Mouse (Mus musculus) CH12.LX (cell line): Measurements from ENCODE around the gene Ccpg1. TPM values are rescaled to one million over a fixed set of nuclear protein-coding genes. Genes with fewer than 3 reads are reported as not detected.

Experiments used
- DNase-seq: peaks from one replicate; pipeline ENCODE4 v3.0.0-alpha.2; 2013; ENCODE audit errors: extremely low read depth
- H3K27ac ChIP-seq: 2 replicates; pipeline ENCODE4 v1.5.1; 2012; ENCODE audit warnings: low read depth, mild to moderate bottlenecking, control low read depth, moderate library complexity; ENCODE audit not compliant: insufficient read depth
- H3K27me3 ChIP-seq: replicated peaks from 2 replicates; pipeline ENCODE3; 2012; ENCODE audit warnings: inconsistent platforms
- H3K36me3 ChIP-seq, 2 experiments: replicated peaks in 1 of 2; 2 replicates each; pipeline versions ENCODE3 to v1.6.1; 2012; ENCODE audit warnings: inconsistent platforms in 1 of 2, low read length in 1 of 2, mild to moderate bottlenecking in 1 of 2, mixed read lengths in 1 of 2, moderate library complexity in 1 of 2; ENCODE audit not compliant: control insufficient read depth in 1 of 2, insufficient read depth in 1 of 2
- H3K4me1 ChIP-seq, 2 experiments: 2 replicates each; pipeline ENCODE4 v1.6.1; 2012; ENCODE audit warnings: inconsistent platforms in 1 of 2, moderate library complexity in 1 of 2; ENCODE audit not compliant: insufficient read depth in 2 of 2, control insufficient read depth in 1 of 2
- H3K4me2 ChIP-seq: 2 replicates; pipeline ENCODE4 v1.6.1; 2012; ENCODE audit warnings: low read depth, mild to moderate bottlenecking, control low read depth; ENCODE audit not compliant: poor library complexity, insufficient read depth, severe bottlenecking
- H3K4me3 ChIP-seq, 3 experiments: fragments of 150-350 bp in 1 of 3; sonication (generic) in 1 of 3; replicated peaks in 1 of 3; 2 replicates each; pipeline versions ENCODE3 to v1.5.1; 2011 to 2012; ENCODE audit warnings: low read depth in 2 of 3, low read length in 2 of 3, mild to moderate bottlenecking in 2 of 3, moderate library complexity in 2 of 3, control low read depth in 1 of 3, improper control_type of control experiment in 1 of 3, inconsistent platforms in 1 of 3, mixed read lengths in 1 of 3; ENCODE audit not compliant: poor library complexity in 1 of 3
- H3K79me2 ChIP-seq: replicated peaks from 2 replicates; pipeline ENCODE4 v1.6.1; 2012; ENCODE audit warnings: mild to moderate bottlenecking, moderate library complexity; ENCODE audit not compliant: control insufficient read depth, poor library complexity, insufficient read depth, severe bottlenecking; ENCODE audit errors: extremely low read depth
- H3K9ac ChIP-seq: 2 replicates; pipeline ENCODE4 v1.6.1; 2012; ENCODE audit warnings: low read depth, mild to moderate bottlenecking, control low read depth, moderate library complexity; ENCODE audit not compliant: insufficient read depth
- H3K9me3 ChIP-seq: replicated peaks from 2 replicates; pipeline ENCODE3; 2012; ENCODE audit warnings: low read length, inconsistent platforms, mixed read lengths
- BHLHE40 ChIP-seq: IDR thresholded peaks from 2 replicates; pipeline ENCODE4 v1.6.1; 2011; ENCODE audit warnings: mild to moderate bottlenecking, low read depth, low read length, improper control_type of control experiment
- E2F4 ChIP-seq: IDR thresholded peaks from 2 replicates; pipeline ENCODE4 v1.6.1; 2011; ENCODE audit warnings: low read depth, low read length, improper control_type of control experiment; ENCODE audit not compliant: insufficient replicate concordance
- ELF1 ChIP-seq: IDR thresholded peaks from 2 replicates; pipeline ENCODE4 v1.6.1; 2014; ENCODE audit warnings: low read depth, mild to moderate bottlenecking, inconsistent platforms, low read length, improper control_type of control experiment
- EP300 ChIP-seq: IDR thresholded peaks from 2 replicates; pipeline ENCODE4 v1.6.1; 2011; ENCODE audit warnings: low read length, improper control_type of control experiment
- ETS1 ChIP-seq: conservative IDR thresholded peaks from 2 replicates; pipeline ENCODE4 v1.6.1; 2012; ENCODE audit warnings: low read depth, mild to moderate bottlenecking, inconsistent platforms, low read length, improper control_type of control experiment, moderate library complexity
- GABPA ChIP-seq: IDR thresholded peaks from 2 replicates; pipeline ENCODE4 v1.6.1; 2012; ENCODE audit warnings: low read depth, low read length, improper control_type of control experiment, inconsistent platforms; ENCODE audit not compliant: insufficient replicate concordance
- JUN ChIP-seq: IDR thresholded peaks from 2 replicates; pipeline ENCODE4 v1.6.1; 2011; ENCODE audit warnings: low read depth, mild to moderate bottlenecking, low read length, improper control_type of control experiment, moderate library complexity; ENCODE audit not compliant: insufficient read depth
- JUND ChIP-seq: conservative IDR thresholded peaks from 2 replicates; pipeline ENCODE4 v1.6.1; 2011; ENCODE audit warnings: low read depth, low read length, improper control_type of control experiment
- KAT2A ChIP-seq: IDR thresholded peaks from 2 replicates; pipeline ENCODE4 v1.6.1; 2012; ENCODE audit warnings: low read length, improper control_type of control experiment, inconsistent platforms; ENCODE audit not compliant: insufficient replicate concordance
- MEF2A ChIP-seq: IDR thresholded peaks from 2 replicates; pipeline ENCODE4 v1.6.1; 2014; ENCODE audit warnings: low read depth, mild to moderate bottlenecking, inconsistent platforms, low read length, improper control_type of control experiment, borderline replicate concordance
- MXI1 ChIP-seq: IDR thresholded peaks from 2 replicates; pipeline ENCODE4 v1.6.1; 2011; ENCODE audit warnings: mild to moderate bottlenecking, low read depth, low read length, improper control_type of control experiment
- MYC ChIP-seq: IDR thresholded peaks from 2 replicates; pipeline ENCODE4 v1.6.1; 2011; ENCODE audit warnings: low read depth, mild to moderate bottlenecking, improper control_type of control experiment, low read length
- NELFE ChIP-seq: IDR thresholded peaks from 2 replicates; pipeline ENCODE4 v1.6.1; 2011; ENCODE audit warnings: low read depth, low read length, improper control_type of control experiment
- NRF1 ChIP-seq: IDR thresholded peaks from 2 replicates; pipeline ENCODE4 v1.6.1; 2014; ENCODE audit warnings: low read depth, mild to moderate bottlenecking, inconsistent platforms, low read length, improper control_type of control experiment, moderate library complexity
- RAD21 ChIP-seq: IDR thresholded peaks from 2 replicates; pipeline ENCODE4 v1.6.1; 2011; ENCODE audit warnings: low read depth, mild to moderate bottlenecking, low read length, improper control_type of control experiment, moderate library complexity
- SIN3A ChIP-seq: IDR thresholded peaks from 2 replicates; pipeline ENCODE4 v1.6.1; 2012; ENCODE audit warnings: low read length, improper control_type of control experiment, inconsistent platforms
- TBP ChIP-seq: conservative IDR thresholded peaks from 2 replicates; pipeline ENCODE4 v1.6.1; 2011; ENCODE audit warnings: low read depth, low read length, improper control_type of control experiment
- UBTF ChIP-seq: IDR thresholded peaks from 2 replicates; pipeline ENCODE4 v1.6.1; 2012; ENCODE audit warnings: low read depth, mild to moderate bottlenecking, inconsistent platforms, low read length, improper control_type of control experiment, moderate library complexity
- USF1 ChIP-seq: IDR thresholded peaks from 2 replicates; pipeline ENCODE4 v1.6.1; 2014; ENCODE audit warnings: low read depth, mild to moderate bottlenecking, inconsistent platforms, low read length, improper control_type of control experiment
- ZMIZ1 ChIP-seq: IDR thresholded peaks from 2 replicates; pipeline ENCODE4 v1.6.1; 2012; ENCODE audit warnings: low read depth, mild to moderate bottlenecking, inconsistent platforms, low read length, improper control_type of control experiment
- dilution Hi-C: fragments of 300-500 bp; cut with MboI; formaldehyde crosslinking; loops from 2 replicates; pipeline ENCODE4 v1.14.3; 2020; ENCODE audit warnings: low sequenced_read_pairs; ENCODE audit not compliant: extremely low pct_unique_long_range_greater_than_20kb, extremely low pct_ligation_motif_present
- in situ Hi-C: fragments of 300-500 bp; cut with MboI; formaldehyde crosslinking; loops from 3 replicates; pipeline ENCODE4 v1.14.3; 2019; ENCODE audit warnings: low sequenced_read_pairs, low pct_ligation_motif_present, low pct_unique_long_range_greater_than_20kb, mixed read lengths
- polyA plus RNA-seq: library from polyadenylated mRNA; unstranded; fragments of >175 nt; gene quantifications from 2 replicates; pipeline ENCODE4 v1.2.1, GENCODE M21; 2012; ENCODE audit warnings: low read depth; ENCODE audit not compliant: insufficient read length
- total RNA-seq, 2 experiments: library from RNA; depleted of rRNA; stranded (reverse); fragments of 300-350 nt in 1 of 2; fragments of >200 nt in 1 of 2; gene quantifications; 2 replicates each; pipeline ENCODE4 v1.2.3; 2012 to 2014

The Ccpg1 gene
- total and polyA plus RNA-seq, 3 experiments = 5.2 to 18.3 (median 6.2) TPM

- TF ChIP-seq E2F4 (no peak), JUN (no peak), TBP (no peak)
Observed at GRCm38 (mm10) chr9:73030443-73030842, 45.2 kb downstream of the Ccpg1 start (continued).

DNA sequence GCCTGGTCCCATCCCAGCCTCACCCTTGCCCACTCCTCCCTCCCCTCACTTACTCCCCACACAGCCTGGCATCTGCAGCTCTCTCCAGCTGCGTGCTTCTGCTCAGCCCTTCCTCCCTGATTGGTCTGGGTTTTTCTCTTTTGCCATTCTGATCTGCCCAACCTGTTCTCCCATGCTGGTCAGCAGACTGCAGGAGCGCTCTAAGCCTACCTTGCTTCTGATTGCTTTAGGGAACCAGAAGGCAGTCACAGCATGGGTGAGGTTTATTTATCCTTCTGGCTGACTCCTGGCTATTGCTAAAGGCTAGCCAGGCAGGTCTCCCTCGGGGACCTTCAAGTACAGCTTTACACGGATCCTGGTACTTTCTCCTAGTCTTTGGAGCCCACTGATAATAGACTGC is 46.2 kb downstream of the Ccpg1 start:
- Histone ChIP-seq H3K4me1 (no peaks in the 10 kb centered on the region), H3K27ac (no peak overlapping the region), H3K9ac (no peak overlapping the region), H3K36me3 (peaks cover 32 to 84% of the 10 kb centered on the region in 2 experiments), H3K4me3 (no peak overlapping the region), H3K79me2 (no peaks in the 10 kb centered on the region), H3K4me2 (no peak overlapping the region), H3K9me3 (no peaks in the 10 kb centered on the region), H3K27me3 (no peaks in the 10 kb centered on the region)
- in situ Hi-C loops (no loop called here), dilution Hi-C loops (no loop called here)
- DNase-seq = no peak
- TF ChIP-seq ETS1 (no peak), EP300 (no peak), BHLHE40 (no peak), ELF1 (no peak), NELFE (no peak), MEF2A (no peak), MYC (no peak), USF1 (no peak), RAD21 (no peak), KAT2A (no peak), ZMIZ1 (no peak), MXI1 (no peak), NRF1 (no peak), SIN3A (no peak), JUND (no peak), TBP (no peak), GABPA (no peak), UBTF (no peak)
